Mouse (Mus musculus) hindbrain, embryonic 15.5 days (tissue): ENCODE measurements around the gene Olfr1513. TPM values are rescaled to one million over a fixed set of nuclear protein-coding genes. Genes with fewer than 3 reads are reported as not detected.
A peak's percentile ranks its signal among the peaks of the same experiment; 100 is the strongest.
"Not testable (repeated sequence)": the region's sequence is repeated elsewhere in the genome, so short reads cannot be mapped to it uniquely, and the experiment has no call there.

Experiments used
- ATAC-seq: fragments of 200-750 bp; cut with Nextera tagmentation; 2 replicates; pipeline ENCODE4 v1.8.0; 2017; ENCODE audit warnings: low read depth, moderate number of reproducible peaks, moderate TSS enrichment; ENCODE audit not compliant: low FRiP score
- H3K27ac ChIP-seq: fragments of 300-500 bp; sonication (generic); replicated peaks from 2 replicates; pipeline ENCODE4 v1.5.1; 2015; ENCODE audit warnings: mild to moderate bottlenecking, inconsistent platforms
- H3K27me3 ChIP-seq: fragments of 300-500 bp; sonication (generic); 2 replicates; pipeline ENCODE4 v1.6.1; 2015; ENCODE audit warnings: control low read depth, inconsistent platforms
- H3K36me3 ChIP-seq: fragments of 300-500 bp; sonication (generic); 2 replicates; pipeline ENCODE4 v1.6.1; 2015; ENCODE audit warnings: control low read depth, inconsistent platforms
- H3K4me1 ChIP-seq: fragments of 300-500 bp; sonication (generic); replicated peaks from 2 replicates; pipeline ENCODE4 v1.6.1; 2015; ENCODE audit warnings: control low read depth, inconsistent platforms
- H3K4me2 ChIP-seq: fragments of 300-500 bp; sonication (generic); 2 replicates; pipeline ENCODE4 v1.6.1; 2015; ENCODE audit warnings: moderate library complexity, mild to moderate bottlenecking, inconsistent platforms
- H3K4me3 ChIP-seq: fragments of 300-500 bp; sonication (generic); 2 replicates; pipeline ENCODE4 v1.5.1; 2015; ENCODE audit warnings: mild to moderate bottlenecking, inconsistent platforms
- H3K9ac ChIP-seq: fragments of 300-500 bp; sonication (generic); 2 replicates; pipeline ENCODE4 v1.6.1; 2015; ENCODE audit warnings: inconsistent platforms
- H3K9me3 ChIP-seq: fragments of 300-500 bp; sonication (generic); 2 replicates; pipeline ENCODE4 v1.6.1; 2016; ENCODE audit warnings: control low read depth, inconsistent platforms
- WGBS: fragments of 180-500 bp; shearing (Covaris S2); methylation state at CpG from one replicate; pipeline ENCODE4 v1.1.7; 2015; 5-methylcytosine and 5-hydroxymethylcytosine counted together
- polyA plus RNA-seq: library from polyadenylated mRNA; unstranded; fragments of >200 nt; fragmentation: Nextera tagmentation; extraction: Ambion mirVana; gene quantifications from 2 replicates; pipeline ENCODE4 v1.2.1, GENCODE M21; 2015

The Olfr1513 gene
- polyA plus RNA-seq, 1 experiment from 2014 or later, result not detected

DNA sequence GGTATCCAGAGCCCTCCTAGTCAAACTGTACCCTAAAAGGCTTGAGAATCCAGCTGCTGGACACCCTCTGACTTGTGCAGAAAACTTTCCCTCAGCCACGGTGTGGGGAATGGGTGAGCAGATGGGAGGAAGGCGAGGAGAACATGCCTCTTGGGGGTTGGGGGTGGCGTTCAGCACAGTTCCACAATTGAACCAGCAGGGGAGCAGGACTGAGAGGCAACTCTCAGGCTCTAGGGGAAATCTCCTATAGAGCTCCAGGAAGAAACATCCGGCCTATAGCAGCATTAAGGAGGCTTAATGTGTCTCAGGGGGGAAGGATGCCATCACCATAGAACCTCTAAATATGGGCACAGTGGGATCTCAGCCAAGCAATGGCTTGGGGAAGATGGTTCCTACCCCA, 30.3 kb downstream of the Olfr1513 start:
- no peaks in the 10 kb centered on the region for H3K36me3 ChIP-seq
- no peak overlapping the region for H3K9ac ChIP-seq
- peak overlapping the region; percentile 77 for H3K27ac ChIP-seq
- peaks cover 13% of the 10 kb centered on the region for H3K4me1 ChIP-seq
- no peaks in the 10 kb centered on the region for H3K27me3 ChIP-seq
- ATAC-seq, result no peak
- H3K9me3 ChIP-seq, result no peaks in the 10 kb centered on the region
- H3K4me2 ChIP-seq, result peak overlapping the region; percentile 88
- WGBS, result 4% methylated on average over 4 of the region's 4 CpGs
- H3K4me3 ChIP-seq, result peak overlapping the region; percentile 13; the same call in 1 of the 2 replicates

DNA sequence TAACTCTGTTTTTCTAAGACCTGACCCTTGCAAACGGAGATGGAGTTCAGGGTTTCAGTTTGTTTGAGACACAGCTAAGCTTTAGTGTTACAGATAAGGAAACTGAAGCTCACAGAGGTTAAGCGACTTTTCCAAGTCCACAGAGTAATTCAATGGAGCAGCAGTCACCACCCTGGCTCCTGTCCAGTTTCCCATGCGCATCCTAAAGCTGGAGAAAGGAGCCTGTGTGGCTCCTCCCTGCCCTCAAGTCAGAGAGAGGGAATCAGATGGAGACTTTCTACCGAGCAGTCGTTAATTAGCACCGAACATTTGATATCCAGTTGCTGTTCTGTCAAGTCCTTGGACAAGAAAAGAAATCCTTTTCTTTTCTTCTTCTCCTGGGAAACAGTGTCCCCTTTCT, 36.8 kb downstream of the Olfr1513 start:
- 58% methylated on average over 6 of the region's 6 CpGs for WGBS
- Histone ChIP-seq H3K9me3 (no peaks in the 10 kb centered on the region), H3K4me3 (no peak overlapping the region), H3K4me2 (no peak overlapping the region), H3K4me1 (peaks cover 20% of the 10 kb centered on the region), H3K9ac (no peak overlapping the region), H3K27ac (no peak overlapping the region), H3K36me3 (peaks cover 3% of the 10 kb centered on the region; the same call in 1 of the 2 replicates), H3K27me3 (no peaks in the 10 kb centered on the region)
- no peak for ATAC-seq

DNA sequence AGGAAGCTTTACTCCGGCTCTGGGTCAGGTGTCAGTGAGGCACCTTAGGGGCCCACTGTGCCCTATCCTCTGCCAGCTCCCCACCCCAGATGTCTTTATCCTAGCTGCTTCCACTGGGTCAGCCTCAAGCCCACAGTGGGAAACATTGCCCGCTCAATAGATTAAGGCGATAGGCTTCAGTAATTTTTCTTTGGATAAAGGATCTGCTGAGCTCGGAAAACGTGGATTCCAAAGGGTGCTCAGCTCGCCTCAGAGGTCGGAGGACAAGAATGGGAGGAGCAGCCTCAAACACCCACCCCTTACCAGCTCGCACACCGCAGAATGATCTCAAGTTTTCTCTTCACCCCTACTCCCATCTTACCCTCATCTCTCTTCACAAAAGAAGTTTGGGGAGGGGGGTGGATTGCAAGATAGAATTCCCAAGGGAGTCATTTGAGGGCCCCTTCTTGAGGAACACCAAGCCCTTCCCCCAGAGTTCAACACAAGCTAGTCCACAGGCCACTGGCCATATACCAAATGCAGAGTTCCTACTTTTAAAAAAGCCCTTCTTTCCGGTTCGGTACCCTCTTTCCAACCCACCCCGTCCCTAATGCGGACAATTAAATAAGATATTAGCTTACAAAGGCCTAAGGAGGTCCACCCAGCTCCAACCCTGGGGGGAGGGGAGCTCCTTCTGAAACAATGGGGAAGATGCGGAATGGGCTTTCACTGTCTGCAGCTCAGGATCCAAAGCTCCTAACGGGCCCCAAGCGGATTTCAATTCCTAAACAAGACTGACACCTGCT, 39.6 kb downstream of the Olfr1513 start:
- H3K4me1 ChIP-seq, result peaks cover 48% of the 10 kb centered on the region
- peaks cover 30% of the 10 kb centered on the region for H3K36me3 ChIP-seq
- H3K27me3 ChIP-seq, result no peaks in the 10 kb centered on the region
- peak; percentile 84 for ATAC-seq
- H3K9me3 ChIP-seq, result no peaks in the 10 kb centered on the region
- H3K27ac ChIP-seq, result peak overlapping the region; percentile 91
- peak overlapping the region; percentile 65 for H3K4me2 ChIP-seq
- peak overlapping the region; percentile 63 for H3K4me3 ChIP-seq
- under 1% methylated on average over 16 of the region's 16 CpGs for WGBS
- H3K9ac ChIP-seq, result peak overlapping the region; percentile 77

DNA sequence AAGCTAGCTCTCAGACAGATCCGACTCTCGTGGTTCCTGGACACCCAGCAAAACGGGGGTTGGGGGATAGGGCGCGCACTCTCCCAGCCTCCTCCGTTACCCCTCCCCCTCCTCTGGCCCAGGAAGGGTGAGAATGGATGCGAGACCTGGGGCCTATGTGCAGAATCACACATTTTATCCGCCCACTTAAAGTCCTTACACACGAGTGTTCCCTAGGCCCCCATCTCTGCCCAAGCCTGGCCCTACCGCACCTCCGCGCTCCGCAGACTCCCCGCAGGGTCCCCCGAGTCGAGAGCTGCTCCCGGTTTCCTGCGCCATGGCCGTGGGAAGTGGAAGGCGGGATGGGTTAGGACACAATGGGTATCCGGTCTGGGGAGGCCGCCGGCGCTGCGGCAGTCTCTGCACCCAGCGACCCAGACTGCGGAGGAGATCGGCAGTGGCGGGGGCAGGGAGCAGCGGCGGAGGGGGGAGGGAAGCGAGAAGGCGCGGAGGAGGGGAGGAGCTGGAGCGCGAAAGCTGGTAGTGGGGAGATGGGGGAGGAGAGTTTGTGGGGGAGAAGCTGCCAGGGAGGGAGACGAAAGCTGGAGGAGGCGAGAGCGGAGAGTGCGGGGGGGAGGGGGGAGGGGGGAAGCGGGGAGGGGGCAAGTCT, 40.3 kb downstream of the Olfr1513 start:
- WGBS, result under 1% methylated on average over 33 of the region's 41 CpGs
- H3K4me1 ChIP-seq, result peaks cover 55% of the 10 kb centered on the region
- ATAC-seq, result peak; percentile 85
- H3K9me3 ChIP-seq, result no peaks in the 10 kb centered on the region
- peak overlapping the region; percentile 63 for H3K4me3 ChIP-seq
- H3K27ac ChIP-seq, result peak overlapping the region; percentile 91
- H3K9ac ChIP-seq, result peak overlapping the region; percentile 77
- H3K27me3 ChIP-seq, result no peaks in the 10 kb centered on the region
- peak overlapping the region; percentile 65 for H3K4me2 ChIP-seq
- peaks cover 33% of the 10 kb centered on the region for H3K36me3 ChIP-seq

DNA sequence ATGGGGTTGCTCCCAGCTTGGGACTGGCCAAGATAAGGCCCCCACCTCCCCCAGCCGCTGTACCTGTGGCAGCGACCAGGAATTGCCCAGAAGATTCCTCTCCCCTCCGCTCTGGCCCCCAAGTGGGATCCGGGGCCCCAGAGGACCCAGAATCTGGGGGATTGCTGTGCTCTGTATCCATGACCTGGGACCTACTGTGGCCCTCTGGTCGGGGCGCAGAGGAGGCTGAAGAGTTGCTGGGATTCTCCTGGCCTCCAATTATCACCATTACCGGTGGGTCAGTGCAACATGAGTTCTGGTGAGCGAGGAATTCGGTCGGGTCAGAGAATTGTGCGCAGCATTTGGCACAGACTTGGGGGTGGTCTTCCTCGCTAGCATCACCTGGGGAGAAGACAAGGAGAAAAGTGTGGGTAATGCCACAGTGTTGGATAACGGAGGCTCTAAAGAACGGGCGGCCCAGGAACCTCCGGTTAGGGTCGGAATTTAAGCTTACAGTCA, 40.9 kb downstream of the Olfr1513 start:
- Histone ChIP-seq H3K4me2 (peak overlapping the region; percentile 65), H3K4me1 (peaks cover 56% of the 10 kb centered on the region), H3K9ac (peak overlapping the region; percentile 77), H3K4me3 (peak overlapping the region; percentile 63), H3K9me3 (no peaks in the 10 kb centered on the region), H3K27ac (peak overlapping the region; percentile 91), H3K36me3 (peaks cover 36% of the 10 kb centered on the region), H3K27me3 (no peaks in the 10 kb centered on the region)
- WGBS, result 5% methylated on average over 17 of the region's 17 CpGs
- ATAC-seq, result peak; percentile 9

DNA sequence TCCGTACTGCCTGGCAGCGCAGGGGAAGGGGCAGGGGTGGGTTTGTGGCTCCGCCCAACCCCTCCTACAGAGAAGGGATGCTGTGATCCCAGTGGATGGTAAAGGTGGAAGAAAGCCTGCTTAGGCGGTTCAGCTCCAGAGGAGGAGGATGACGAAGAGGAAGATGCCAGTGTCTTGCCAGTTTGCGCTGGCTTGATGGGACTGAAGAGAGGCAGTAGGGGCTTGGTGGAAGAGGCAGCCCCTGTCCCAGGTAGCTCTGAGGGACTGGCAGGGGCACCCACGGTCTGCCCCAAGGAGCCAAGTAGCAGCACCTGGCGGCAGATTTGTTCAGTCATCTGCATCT, 41.4 kb downstream of the Olfr1513 start:
- H3K27ac ChIP-seq, result no peak overlapping the region
- peak overlapping the region; percentile 65 for H3K4me2 ChIP-seq
- H3K36me3 ChIP-seq, result peaks cover 36% of the 10 kb centered on the region
- H3K27me3 ChIP-seq, result no peaks in the 10 kb centered on the region
- no peak for ATAC-seq
- WGBS, result 42% methylated on average over 8 of the region's 8 CpGs
- H3K9me3 ChIP-seq, result no peaks in the 10 kb centered on the region
- H3K4me1 ChIP-seq, result peaks cover 57% of the 10 kb centered on the region
- peak overlapping the region; percentile 63 for H3K4me3 ChIP-seq
- peak overlapping the region; percentile 77; the same call in 1 of the 2 replicates for H3K9ac ChIP-seq

DNA sequence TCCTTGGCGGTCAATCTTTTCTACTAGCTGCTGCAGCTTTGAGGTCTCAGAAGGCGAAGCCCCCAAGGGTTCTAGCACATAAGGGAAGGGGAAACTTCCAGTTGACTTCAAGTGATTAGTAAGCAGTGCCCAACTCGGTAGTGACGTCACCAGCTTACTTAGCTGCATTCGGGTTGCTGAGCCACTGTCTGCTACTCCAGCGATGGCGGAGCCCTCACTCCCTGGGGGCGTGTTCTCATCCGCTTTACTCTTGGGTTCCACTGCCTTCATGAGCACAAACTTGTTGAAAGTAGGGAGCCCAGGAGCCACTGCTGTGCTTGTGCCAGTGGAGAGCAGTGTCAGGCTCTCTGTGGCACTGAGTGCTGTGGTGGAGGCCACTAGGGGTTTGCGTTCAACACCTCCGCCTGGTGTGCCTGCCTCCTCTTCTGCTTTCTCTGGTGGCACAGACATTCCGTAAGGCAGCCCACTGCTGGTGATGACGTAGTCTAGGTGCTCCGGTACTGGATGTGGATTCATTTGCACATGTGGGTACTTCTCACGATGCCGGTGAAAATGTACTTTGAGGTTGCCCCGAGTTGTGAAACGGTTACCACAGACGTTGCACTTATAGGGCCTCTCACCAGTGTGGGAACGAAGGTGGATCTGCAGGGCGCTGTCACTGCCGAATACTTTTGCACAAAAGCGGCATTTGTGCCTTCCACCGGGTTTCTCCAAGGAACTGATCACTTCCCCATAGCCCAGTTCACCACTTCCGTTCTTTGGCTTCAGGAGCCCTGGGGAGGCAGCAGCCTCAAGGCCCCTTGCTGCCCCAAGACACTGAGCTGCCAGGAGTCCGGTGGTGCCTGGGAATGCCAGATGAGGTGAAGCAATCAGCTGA, 42.0 kb downstream of the Olfr1513 start:
- Histone ChIP-seq H3K4me3 (peak overlapping the region; percentile 63), H3K9me3 (no peaks in the 10 kb centered on the region), H3K36me3 (peaks cover 37% of the 10 kb centered on the region), H3K27ac (no peak overlapping the region), H3K4me1 (peaks cover 60% of the 10 kb centered on the region), H3K9ac (peak overlapping the region; percentile 77; the same call in 1 of the 2 replicates), H3K4me2 (peak overlapping the region; percentile 65), H3K27me3 (no peaks in the 10 kb centered on the region)
- 83% methylated on average over 26 of the region's 26 CpGs for WGBS
- ATAC-seq, result no peak

DNA sequence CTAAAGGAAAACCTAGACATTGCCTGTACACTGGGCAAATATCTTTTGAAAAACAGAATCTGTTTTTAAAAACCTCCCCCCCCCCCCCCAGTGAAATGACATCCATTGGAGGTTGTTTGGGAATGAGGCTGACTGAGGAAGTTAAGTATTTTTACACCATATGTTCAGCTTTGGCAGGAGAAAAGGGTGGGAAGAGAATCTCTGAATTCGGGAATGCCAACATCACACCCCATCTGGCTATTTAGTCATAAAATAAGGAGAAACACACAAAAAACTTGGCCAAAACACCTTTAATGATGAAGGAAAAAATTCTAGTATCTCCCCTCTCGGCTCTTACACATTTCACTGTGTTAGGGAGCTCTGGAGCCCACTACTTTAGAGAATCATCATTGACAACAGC, 45.3 kb downstream of the Olfr1513 start:
- Histone ChIP-seq H3K27me3 (no peaks in the 10 kb centered on the region), H3K36me3 (peaks cover 40% of the 10 kb centered on the region), H3K27ac (no peak overlapping the region), H3K9me3 (no peaks in the 10 kb centered on the region), H3K9ac (no peak overlapping the region), H3K4me3 (no peak overlapping the region), H3K4me1 (peaks cover 52% of the 10 kb centered on the region), H3K4me2 (peak overlapping the region; percentile 65)
- WGBS, result 94% methylated on average over 2 of the region's 2 CpGs
- ATAC-seq, result no peak

DNA sequence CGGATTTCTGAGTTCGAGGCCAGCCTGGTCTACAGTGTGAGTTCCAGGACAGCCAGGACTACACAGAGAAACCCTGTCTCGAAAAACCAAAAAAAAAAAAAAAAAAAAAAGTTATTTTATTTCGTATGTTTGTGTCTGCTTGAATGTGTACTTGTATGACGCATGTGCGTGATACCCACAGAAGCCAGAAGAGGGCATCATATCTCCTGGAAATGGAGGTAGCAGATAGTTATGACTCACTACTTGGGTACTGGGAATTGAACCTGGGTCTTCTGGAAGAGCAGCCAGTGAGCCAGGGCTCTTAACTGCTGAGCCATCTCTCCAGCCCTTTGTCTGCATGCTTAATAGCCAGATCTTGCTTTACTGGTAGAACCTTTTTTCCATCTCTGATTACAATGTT, 45.9 kb downstream of the Olfr1513 start:
- H3K27me3 ChIP-seq, ATAC-seq, H3K4me3 ChIP-seq, H3K4me2 ChIP-seq, H3K9ac ChIP-seq, H3K9me3 ChIP-seq, H3K27ac ChIP-seq: not testable (repeated sequence)
- WGBS, result 93% methylated on average over 6 of the region's 6 CpGs
- peaks cover 49% of the 10 kb centered on the region for H3K4me1 ChIP-seq
- peaks cover 40% of the 10 kb centered on the region for H3K36me3 ChIP-seq

DNA sequence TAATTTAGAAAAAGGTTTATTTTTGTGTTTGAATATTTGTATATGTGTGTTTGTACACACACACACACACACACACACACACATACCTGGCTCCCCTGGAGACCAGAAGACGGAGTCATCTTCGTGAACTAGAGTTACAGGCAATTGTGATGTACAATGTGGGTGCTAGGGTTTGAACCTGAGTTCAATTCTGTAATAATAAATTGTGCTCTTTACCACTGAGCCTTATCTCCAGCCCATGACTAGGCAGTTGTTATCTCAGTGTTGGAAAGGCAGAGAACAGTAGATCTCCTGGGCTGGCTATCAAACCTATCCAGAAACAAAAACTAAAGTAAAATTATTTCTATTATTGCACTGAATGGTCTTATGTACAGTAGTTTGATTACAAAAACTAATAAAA, 50.1 kb downstream of the Olfr1513 start:
- peaks cover 7% of the 10 kb centered on the region for H3K36me3 ChIP-seq
- H3K9me3 ChIP-seq, result no peaks in the 10 kb centered on the region
- H3K27me3 ChIP-seq, result no peaks in the 10 kb centered on the region
- H3K4me1 ChIP-seq, result peaks cover 20% of the 10 kb centered on the region
- H3K9ac ChIP-seq, result no peak overlapping the region
- 93% methylated on average over 2 of the region's 2 CpGs for WGBS
- no peak overlapping the region for H3K4me2 ChIP-seq
- ATAC-seq, result no peak
- H3K4me3 ChIP-seq, result no peak overlapping the region
- H3K27ac ChIP-seq, result 0 out of 2 replicates have a peak overlapping the region, but pooled peaks have one; percentile 55

DNA sequence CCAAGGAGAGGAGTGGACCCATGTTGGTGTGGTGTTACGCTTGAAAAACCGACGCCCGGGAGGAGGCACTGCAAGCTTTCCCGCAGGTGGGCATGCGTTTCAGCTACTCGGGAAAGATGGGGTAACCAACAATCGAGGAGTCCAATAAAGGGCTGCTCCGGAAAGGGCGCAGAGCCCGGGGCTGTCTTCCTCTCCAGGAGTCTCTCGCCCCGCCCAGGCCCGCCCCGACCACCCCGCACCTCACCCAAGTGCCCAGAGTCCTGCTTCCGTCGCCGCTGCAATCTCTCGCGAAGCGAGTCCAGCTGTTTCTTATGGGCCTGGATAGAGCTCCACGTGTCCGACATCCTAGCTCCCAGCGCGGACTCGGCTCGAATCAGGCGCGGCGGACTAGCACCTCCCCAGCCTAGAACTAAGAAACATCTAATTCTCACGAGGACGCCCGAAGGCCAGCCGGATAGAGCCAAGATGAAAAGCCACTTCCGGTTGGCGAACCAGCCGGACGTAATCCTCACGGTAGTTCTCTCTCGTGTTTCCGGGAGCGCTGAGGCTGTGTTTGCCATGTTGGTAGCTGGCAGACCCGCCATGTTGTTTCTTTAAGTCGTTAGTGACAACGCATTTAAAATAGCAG, 51.5 kb downstream of the Olfr1513 start, which contains the start of gene Mettl3:
TSS of gene Mettl3 (minus strand) at position 485 of the 628 bp plus-strand sequence.
- H3K9ac ChIP-seq, result peak within 1 kb of the TSS; percentile 71
- no peaks in the 10 kb centered on the region for H3K27me3 ChIP-seq
- H3K4me2 ChIP-seq, result peak within 1 kb of the TSS; percentile 69
- peak within 1 kb of the TSS; percentile 94 for H3K27ac ChIP-seq
- no peaks in the 10 kb centered on the region for H3K9me3 ChIP-seq
- H3K4me3 ChIP-seq, result peak within 1 kb of the TSS; percentile 79
- ATAC-seq, result peak; percentile 95
- under 1% methylated on average over 46 of the region's 46 CpGs for WGBS
- H3K36me3 ChIP-seq, result peaks cover 11% of the 10 kb centered on the region
- peaks cover 15% of the 10 kb centered on the region for H3K4me1 ChIP-seq
